Mouse (Mus musculus): ENCODE data around the gene Ick.
A peak's percentile ranks its signal among the peaks of the same experiment; 100 is the strongest.

Gene Ick

DNA sequence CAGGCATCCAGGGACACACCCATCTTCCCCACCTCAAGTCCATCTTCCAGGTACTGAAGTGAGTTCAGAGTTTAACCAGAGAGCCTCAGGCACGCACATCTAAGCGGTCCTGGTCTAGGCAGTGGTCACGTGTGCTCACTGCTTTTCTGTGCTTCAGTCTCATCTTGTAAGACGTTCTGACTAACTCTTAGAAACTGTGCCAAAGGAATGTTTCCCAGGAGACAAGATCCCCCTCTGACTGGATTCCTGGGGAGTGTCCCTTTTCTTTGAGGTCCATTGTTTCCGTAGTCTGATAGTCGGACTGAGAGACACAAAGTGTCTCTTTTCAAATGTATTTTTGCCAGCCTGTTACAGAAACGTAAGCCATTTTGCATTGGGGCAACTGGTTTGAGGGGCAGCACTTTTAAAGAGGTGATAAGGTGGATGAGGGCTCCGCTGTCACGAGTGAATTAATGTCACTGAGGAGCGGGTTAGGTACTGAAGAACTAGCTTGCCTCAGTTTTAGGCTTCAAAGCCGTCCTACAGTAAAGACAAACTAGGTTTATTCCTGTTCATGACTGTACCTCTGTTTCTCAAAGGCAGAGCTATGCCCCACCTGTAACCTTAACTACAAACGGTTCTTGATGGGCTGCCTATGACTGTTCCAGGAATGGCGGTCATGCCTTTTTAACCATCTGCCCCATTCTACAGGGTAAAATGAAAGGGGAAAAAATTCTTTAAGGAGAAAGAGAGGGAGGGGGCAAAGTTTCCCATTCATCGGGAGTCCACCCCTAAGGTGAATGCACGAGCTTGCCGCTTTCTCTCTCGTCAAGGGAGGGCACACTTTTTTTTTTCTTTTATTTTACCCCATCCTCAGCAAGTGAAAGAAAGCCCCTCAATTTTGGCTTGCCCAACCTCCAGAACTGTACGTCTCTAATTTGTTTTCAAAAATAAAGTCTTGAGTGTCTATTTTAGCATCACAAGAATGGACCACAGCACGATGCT, 82.0 kb downstream of the Ick start:
- DNase-seq (ENCODE audit: low read depth, low spot score), result no peak

DNA sequence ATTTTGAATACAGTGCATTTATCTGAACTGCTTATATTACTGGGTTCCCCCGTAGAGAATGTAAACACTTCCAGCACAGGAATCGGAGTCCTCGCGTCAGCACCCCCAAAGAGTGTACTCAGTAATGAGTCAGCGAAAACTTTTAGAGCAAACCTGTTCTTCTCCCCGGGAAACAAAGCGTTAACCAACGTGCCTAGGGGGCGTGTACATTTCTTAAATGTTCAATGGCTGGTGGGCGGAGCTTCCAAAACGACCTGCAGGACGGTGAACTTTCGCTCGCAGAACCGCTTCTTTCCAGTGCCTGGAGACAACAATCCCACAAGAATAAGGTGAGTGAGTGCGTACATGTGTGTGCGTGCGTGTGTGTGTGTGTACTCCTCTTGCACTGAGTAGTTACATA, 82.7 kb downstream of the Ick start:
- no peak for DNase-seq (ENCODE audit: low read depth, low spot score)

DNA sequence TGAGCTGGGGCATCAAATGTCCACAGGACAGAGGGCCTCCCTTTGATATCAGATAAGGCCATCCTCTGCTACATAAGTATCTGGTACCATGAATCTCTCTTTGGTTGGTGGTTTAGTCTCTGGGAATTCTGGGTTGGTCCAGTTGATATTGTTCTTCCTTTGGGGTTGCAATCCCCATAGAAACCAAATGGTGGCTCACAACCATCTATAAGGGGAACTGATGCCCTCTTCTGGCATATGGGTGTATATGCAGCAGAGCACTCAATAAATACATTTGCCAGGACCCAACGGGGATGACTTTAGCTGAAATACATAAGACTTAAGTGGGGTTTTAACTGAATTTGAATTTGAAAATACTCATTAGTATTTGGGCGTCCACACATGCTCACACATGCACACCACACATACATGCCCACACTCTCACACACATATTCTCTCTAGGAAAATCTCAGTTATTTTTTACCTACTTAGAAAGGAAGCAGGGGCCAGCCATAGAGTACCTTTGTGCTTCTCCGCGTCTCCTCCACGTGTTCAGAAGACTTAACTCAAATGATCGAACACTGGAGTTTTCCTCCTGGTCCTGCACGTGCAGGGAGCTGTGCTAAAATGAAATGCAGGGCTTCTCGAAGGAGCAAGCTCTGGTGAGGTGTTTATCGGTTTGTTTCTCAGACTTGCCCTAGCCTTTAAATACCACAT, 85.1 kb downstream of the Ick start:
- peak; percentile 53 for DNase-seq (ENCODE audit: low read depth, low spot score)

DNA sequence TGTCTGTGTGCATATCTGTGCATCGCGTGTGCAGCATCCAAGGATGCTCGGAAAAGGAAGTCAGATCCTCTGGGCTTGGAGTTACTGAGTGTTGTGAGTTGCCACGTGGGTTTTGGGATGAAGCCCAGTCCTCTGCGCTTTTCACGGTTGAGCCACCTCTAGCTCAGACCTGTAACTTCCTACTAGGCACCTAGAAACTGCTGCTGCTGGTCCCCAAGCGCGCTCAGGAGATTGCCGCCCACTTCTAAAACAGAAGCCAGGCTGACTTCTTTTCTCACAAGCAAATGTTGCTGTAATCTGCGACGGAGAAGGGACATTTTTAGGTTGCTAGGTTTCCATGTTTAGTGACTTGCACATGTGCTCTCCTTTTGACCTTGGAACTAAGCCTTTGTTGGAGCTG, 86.0 kb downstream of the Ick start:
- no peak for DNase-seq (ENCODE audit: low read depth, low spot score)

DNA sequence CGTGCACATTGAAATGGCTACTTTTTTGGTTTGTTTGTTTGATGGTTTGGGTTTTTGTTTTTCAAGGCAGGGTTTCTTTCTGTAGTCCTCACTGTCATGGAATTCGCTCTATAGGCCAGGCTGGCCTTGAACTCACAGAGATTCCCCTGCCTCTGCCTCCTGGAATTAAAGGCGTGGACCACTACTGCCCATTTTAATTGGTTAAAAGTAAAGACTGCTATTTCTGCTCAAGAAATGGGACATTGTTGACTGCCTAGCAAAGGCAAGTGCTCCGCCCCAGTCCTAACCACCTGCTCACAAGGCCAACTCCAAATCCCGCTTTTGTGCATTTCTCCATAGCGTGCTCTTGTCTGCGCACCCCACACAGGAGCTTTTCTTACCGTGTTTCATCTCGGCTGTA, 88.8 kb downstream of the Ick start:
- DNase-seq (ENCODE audit: low read depth, low spot score), result no peak

DNA sequence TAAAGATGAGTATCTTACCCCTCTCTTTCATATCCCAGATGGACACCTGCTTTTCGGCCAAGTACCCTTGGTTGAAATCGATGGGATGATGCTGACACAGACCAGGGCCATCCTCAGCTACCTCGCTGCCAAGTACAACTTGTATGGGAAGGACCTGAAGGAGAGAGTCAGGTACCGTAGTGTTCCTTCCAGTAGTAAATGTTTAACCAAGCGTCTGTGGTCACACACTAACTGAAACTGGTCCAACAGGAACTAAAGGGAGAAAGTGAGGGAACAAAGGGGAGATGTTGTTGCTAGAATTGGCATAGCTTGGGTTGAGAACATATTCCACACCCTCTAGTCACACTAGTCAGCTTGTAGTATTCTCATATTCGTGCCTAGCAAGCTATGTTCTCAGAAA, 95.2 kb downstream of the Ick start:
- DNase-seq (ENCODE audit: low read depth, low spot score), result no peak

DNA sequence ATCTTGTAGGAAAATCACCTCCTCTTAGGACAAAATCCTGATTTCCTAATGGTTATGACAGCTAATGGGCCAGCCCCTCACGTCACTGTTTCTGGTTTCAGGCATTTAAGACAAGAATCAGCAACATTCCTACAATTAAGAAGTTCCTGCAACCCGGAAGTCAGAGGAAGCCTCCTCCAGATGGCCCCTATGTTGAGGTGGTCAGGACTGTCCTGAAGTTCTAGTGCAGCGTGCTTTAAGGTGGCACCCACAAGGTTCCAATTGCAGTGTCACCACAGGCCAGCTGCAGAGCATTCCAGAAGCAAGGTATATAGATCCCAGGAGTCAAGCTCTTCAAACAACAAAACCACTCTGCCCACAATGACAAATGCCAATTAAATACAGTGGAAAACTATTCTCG, 100.0 kb downstream of the Ick start:
- DNase-seq (ENCODE audit: low read depth, low spot score), result no peak

DNA sequence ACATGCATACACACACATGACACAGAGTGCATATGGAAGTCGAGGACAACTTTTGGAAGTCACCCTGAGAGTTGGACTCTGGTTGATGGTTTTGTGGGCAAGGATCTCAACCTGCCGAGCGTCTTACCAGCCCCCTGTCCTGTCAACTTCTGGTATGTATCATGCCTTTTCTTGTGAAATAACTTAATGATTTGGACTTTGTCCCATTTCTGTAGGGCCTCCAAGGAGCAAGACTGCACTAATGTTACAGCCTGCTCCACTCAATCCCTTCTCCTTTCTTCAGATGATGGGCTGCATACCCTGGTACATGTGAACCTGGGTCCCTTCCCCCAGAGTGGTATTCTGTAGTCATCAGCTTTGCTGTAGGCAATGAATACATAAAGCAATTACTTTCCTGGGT, 101.1 kb downstream of the Ick start:
- no peak for DNase-seq (ENCODE audit: low read depth, low spot score)

DNA sequence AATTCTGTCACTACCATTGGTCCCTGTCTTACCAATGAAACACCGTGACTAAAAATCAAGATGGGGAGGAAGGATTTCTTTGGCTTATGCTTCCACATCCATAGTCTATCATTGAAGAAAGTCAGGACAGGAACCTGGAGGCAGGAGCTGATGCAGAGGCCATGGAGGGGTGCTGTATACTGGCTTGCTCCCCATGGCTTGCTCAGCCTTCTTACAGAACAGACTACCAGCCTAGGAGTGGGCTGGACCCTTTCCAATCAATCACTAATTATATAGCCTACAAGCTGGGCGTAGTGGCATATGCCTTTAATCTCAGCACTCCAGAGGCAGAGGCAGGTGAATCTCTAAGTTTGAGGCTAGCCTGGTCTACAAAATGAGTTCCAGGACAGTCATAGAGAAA, 101.8 kb downstream of the Ick start:
- no peak for DNase-seq (ENCODE audit: low read depth, low spot score)

DNA sequence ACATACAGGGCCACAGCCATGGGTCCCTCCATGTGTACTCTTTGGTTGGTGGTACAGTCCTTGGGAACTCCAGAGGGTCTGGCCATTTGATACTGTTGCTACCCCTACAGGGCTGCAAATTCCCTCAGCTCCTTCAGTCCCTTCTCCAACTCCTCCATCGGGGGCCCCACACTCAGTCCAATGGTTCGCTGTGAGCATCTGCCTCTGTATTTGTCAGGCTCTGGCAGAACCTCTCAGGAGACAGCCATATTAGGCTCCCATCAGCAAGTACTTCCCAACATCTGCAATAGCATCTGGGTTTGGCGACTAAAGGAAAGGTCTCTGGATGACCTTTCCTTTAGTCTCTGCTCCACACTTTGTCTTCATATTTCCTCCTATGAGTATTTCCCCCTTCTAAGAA, 102.5 kb downstream of the Ick start:
- no peak for DNase-seq (ENCODE audit: low read depth, low spot score)

DNA sequence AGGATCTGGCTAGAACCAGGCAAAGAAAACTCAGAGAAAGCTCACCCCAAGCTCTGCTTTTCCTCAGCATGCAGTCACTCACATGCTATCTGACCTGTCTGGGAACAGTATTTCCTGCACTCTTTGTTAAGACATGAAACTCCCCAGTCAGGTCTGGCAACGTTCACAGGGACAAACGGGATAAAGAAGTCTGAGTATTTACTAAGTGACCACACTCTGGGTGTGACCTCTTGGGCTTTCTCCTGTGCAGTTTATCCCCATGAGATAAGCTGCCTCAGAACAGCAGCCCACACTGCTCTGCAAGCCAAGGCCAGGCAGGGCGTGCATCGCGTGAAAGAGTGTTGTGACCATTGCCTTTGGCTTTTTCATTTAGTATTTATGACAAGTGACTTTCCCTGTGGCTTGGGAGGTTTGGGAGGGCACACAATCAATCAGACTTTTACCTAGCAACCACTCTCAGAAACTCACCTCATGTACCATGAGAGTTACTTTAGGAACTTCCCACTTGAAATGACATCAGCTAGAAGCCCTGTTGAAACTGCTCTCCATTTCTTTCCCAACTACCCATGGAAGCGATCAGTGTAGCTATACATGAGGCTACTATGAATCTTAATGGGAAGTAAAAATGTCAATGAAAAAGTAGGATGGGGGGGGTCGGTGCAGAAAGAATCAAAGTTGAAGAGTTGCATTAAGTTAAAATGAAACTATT, 103.5 kb downstream of the Ick start:
- DNase-seq (ENCODE audit: low read depth, low spot score), result no peak

DNA sequence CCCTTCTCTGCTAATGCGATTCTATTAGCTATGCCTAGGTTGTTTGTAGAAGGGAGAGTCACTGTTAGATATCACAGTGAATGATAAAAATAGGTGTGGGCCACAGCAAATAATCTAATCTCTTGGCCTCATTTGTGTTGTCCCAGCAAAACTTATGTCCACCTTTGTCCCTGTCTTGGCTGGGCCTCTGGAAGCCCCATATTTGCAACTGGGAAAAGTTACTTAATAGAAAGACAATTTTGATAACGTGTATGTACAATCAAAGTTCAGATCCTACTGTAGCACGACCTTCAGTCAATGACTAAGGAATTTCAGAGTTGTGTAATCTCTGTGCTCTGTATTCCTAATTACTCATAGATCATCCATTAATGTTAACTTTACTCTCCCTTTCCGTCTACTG, 108.1 kb downstream of the Ick start:
- DNase-seq (ENCODE audit: low read depth, low spot score), result no peak

Measured in WW6 (cell line).